Mouse (Mus musculus): ENCODE measurements around the gene Rere.
"Not testable (repeated sequence)": the region's sequence is repeated elsewhere in the genome, so short reads cannot be mapped to it uniquely, and the experiment has no call there.

Gene Rere

DNA sequence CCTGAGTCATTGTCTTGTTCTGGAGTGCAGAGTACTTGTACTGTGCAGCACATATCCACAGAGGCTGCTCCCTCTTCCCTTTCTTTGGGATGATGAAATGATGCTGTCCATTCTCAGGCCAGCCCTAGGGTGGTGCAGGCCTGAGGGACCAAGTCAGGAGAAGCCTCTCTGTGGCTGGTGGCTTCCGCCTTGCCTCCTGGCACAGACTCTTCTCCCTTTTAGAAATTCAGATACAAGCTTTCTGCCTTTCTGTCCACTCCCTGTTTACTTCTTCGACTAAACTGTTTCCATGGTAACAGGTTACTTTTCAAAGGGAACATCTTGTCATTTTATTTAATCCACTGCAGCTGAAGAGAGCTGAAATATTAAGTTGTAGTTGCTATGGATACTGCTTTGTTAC, 214.1 kb downstream of the Rere start:
- in situ Hi-C loops (cut with MboI): no loop called here

DNA sequence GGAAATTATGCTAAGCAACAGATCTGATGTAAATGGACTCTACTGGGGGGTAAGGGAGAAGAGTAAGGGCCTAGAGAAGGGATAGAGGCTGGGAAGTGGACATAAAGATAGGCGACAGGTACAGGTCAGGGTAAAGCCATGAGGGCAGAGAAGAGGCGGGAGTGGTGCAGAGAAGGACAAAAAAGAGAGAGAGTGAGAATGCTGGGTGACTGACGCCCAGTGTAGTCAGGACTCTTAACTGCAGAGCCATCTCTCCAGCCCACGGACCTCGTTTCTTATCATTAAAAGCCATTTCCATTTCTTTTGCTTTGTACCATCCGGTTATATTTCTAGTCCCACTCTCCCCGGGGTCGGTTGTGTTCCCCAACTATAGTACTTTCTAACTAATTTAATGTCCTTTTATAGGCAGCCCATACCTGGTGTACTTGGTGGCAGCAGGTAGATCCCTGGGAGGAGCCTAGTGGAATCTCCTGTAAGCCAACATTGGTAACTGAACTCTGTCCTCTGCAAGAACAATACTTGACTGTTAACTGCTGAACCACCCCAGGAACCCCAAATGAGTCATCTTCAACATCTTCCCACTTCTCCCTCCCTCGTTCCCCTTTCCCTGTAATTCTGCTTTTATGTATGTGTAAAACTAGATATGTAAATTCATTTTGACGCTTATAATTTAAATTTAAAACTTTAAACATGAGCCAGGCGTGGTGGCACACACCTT, 223.0 kb downstream of the Rere start:
- in situ Hi-C loops (cut with MboI): no loop called here

DNA sequence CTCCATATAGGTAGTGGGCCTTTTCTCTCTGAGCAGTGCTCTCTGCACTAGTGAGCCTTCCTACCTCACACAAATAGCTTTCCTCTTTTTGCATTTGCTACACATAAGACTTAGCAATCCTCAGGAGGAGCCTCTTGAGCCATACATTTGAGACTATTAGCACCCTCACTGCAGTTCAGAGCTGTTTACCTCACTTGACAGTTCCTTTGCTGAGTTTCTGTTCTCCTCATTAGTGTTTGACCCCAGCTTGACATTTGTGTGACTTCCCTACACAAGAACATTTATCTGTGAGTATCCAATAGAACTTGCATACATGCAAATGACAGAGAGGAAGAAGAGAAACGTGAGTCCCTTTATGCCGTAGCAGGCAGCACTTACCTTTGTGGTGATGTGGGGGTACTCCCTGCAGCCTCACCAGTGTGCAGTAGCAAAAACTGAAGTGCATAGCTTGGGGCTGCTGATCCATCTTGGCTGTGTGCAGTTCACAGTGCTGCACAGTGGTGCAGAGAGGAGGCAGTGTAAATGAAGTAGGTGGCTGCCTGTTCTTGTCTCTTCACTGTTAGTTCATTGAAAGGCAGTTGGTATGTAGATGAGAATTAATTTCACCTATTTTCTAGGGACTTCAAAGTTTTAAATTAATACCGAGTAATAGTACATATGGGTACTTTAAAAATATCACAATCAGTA, 227.7 kb downstream of the Rere start:
- in situ Hi-C loops (cut with MboI): no loop called here

DNA sequence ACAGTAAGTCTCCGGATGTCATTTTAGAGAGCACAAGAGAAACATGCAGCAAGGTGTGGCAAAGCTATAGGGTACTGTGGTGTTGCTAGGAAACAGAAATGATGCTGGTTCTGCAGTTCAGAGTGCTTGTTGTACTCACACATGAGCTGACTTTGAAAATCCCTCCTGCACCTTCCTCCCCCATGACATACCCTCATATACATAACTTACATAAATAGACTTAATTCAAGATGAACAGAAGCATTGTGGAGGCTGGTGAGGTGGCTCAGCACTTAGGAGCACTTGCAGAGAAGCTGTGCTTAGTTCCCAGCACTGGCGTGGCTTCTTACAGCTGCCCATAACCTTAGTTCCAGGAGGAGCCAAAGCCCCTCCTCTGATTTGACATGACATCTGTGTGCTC, 228.6 kb downstream of the Rere start:
- in situ Hi-C loops (cut with MboI): no loop called here

DNA sequence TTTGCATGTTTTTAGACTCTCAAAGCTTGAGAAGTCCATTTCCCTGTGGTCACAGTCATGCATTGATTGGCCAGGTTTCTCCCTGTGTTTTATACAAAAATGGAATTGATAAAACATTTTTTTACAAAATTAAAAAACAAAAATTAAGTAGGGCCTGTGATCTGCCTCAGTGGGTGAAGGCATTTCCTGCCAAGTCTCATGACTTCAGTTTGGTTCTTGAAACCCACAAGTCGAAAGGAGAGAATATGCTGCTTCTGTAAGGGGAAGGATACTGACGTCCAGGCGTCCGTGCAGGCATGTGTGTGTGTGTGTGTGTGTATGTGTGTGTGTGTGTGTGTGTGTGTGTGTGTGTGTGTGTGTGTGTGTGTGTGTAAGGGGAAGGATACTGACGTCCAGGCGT, 231.9 kb downstream of the Rere start:
- in situ Hi-C loops (cut with MboI): not testable (repeated sequence)

DNA sequence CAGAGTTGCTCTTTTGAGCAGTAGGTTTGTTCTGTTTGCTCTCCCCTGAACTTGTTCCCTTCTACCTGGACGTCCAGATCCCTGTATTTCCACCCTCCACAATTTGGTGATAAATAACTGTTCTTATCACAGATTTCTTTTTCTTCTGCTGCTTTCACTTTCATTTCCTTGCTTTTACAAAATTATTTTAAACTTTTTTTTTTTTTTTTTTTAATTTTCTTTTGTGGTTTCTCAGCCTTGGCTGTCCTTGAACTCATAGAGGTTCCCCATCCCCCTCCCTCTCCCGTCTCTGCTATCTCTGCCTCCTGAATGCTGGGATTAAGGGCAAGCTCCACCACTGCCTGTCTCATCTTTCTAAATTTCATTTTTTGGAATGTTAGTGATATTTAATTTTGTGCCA, 234.8 kb downstream of the Rere start:
- in situ Hi-C loops (cut with MboI): no loop called here

DNA sequence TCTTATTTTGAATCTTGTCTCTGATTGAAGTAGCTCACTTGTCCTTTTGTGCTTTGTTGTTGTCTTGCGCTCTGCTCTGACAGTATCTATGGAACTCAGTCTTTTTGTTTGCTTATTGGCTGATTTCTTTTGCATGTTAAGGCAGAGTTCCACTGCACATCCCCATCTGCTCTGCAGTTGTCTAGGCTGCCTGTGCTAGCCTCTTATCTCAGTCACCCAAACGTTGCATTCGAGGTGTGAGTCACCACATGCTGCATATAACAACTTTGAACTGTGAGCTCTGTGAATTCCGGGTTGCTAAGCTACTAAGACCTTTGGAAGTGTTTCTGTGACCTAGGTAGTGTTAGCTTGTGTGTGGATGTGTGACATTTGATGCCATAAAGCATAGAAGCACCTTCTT, 235.9 kb downstream of the Rere start:
- in situ Hi-C loops (cut with MboI): no loop called here

DNA sequence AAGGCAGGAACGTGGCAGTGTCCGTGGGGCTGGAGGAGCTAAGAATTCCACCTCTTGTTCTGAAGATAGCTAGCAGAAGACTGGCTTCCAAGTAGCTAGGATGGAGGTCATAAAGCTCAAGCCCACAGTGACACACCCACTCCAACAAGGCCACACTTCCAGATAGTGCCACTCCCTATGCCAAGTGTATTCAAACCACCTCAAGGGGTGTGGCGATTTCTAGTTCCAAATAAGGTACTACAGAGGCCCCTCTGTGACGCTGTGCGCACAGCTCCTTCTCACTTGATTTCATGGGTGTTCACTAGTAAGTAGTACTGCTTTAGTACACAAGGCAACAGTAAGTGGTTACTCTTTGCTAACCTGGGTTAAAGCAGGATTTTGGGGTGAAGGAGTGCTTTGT, 237.4 kb downstream of the Rere start:
- in situ Hi-C loops (cut with MboI): no loop called here

DNA sequence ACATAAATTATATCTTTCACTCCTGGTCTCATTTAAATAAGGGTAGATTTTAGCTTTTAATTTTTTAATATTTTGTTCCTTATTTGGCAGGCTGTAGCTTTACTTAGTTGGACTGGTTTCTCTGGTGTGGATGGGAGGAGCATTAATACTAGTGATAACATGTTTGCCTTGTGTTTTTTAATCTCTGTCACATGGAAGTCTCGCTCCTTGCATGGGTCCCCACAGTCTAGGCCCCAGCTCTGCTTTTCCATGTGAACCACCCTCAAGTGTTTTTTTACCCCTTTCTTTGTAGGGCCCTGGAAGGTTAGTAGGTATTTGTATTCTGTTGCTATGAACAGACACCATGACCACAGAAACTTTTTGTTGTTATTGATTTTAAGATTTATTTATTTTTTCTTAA, 238.6 kb downstream of the Rere start:
- in situ Hi-C loops (cut with MboI): no loop called here

DNA sequence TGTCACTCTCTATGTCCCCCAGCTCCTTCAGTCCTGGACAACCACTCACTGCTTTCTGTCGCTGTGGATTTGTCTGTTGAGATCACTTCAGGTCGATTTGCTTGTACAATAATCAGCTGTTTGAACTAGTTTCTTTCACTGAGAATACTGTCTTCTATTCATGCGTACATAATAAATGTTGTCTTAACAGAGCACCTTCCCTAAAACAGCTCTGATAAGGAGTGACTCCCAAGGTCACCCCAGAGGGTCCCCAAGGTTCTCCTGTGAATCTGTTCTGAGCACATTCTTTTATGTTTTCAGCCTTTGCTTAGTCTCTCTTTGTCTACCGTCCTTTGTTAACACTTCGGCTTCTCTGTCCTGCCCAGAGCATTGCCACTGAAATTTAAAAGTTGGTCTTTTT, 241.0 kb downstream of the Rere start:
- in situ Hi-C loops (cut with MboI): no loop called here

DNA sequence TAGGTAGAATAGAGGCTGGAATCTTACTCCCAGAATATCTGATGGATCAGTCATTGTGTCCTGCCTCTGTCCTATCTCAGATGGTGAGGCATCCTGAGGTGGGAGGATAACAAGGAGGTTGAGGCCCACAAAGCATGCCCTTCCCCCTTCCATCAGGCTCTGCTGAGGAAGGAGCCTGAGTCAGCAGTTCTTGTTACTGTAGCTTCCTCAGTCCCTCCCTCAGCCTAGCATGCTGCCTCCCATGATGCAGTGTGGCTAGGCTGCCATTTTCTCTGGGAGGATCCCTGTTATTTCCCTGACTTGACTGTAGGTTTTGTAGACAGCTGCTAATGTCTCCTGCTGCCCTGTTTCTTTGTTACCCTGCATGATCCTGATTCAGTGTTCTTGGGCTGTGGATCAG, 241.9 kb downstream of the Rere start:
- in situ Hi-C loops (cut with MboI): no loop called here

DNA sequence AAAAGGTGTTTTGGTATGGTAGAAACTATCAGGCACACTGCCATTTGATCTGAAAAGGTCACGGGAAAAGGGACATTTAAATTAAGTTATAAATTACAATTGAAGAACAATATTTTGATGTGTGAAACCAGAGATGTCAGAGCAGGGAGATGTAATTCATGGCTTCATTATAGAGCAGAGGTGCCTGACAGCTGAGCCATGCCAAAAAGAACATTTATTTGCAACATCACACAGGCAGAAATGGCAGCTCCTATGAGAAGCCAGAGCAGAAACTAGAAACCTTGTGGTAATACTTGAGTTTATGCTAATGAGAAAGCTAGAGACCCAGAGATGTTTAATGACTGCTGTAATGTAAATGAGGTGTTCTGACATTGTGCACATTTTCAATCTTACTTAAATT, 244.8 kb downstream of the Rere start:
- in situ Hi-C loops (cut with MboI): no loop called here

DNA sequence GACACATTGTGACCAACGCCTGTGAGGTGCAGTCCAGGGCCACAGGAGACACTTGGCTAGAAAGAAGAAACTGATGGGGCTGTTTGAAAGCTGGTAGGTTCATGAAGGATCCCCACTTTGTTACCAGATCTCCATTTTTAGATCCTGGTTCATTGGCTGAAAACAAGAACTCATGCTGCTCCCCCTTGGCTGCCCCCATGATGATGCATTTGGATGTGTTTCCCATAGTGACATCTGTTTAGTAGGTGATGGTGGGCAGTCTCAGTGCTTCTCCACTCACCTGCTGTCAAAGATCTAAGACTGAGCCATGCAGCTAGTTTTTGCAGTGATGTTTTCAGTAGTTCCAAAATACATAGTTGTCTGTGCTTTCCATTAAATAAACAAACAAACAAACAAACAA, 247.0 kb downstream of the Rere start:
- in situ Hi-C loops (cut with MboI): no loop called here

DNA sequence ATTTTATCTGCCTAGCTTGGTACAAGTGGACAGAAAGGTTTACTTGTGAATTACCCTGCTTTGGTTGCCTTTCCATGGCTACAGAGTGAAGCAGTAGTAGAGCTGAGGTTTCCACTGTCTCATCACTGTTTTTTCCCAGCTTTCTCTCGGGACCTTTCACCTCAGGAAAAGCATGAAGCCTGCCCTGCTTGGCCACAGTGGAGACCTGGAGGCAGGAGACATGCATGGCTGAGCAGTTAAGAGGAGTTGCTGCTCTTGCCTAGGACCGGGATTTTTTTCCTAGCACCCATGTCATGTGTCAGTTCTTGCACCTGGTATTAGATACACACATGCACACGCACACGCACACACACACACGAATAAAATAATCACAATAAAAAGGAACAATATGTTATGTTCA, 247.4 kb downstream of the Rere start:
- in situ Hi-C loops (cut with MboI): no loop called here

DNA sequence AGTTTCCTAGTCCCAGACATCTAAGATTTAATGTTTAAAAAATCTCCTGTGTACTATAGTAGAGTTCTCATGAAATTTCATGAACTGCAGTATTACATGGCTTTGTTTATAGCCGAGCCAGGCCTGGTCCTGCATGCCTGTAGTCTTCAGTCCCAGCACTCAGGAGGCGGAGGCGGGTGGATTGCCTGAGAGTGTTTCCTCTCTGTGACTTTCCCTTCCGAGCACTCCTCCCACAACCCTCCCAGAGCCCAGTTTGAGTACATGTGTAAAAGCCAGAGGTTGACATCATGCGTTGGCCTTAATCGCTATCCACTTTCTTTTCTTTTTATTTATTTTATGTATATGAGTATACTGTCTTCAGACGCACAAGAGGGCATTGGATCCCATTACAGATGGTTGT, 250.4 kb downstream of the Rere start:
- in situ Hi-C loops (cut with MboI): no loop called here

DNA sequence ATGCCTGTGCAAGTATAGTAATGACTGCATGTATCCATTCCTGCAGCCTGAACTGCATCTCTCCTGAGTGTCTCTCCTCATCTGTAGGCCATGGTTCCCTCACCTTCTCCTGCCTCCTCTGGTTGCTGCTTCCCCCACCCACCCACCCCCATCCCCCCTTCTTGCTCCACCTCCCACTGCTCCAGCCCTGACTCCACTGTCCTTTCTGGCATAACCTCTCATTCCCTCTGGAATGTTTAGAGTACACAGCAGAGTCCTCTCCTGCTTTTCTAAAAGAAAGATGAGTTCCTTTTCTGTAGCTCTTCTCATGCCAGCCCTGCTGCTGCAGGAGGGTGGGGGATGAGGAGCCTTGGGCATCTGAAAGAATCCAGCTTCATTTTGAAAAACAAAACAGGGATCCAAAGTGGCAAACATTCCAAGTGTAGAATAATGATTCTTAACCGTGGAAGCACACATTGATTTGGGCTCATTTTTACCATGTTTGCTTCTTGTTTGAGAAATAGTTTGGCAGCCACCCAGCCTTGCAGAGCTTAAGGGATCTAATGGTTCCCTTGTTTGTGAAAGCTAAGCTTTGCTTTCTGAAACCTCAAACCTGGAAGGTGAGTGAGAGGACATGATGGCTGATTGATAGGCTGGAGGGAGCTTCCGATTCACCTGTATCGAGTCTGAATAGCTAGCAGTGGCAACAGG, 255.5 kb downstream of the Rere start:
- in situ Hi-C loops (cut with MboI): no loop called here

DNA sequence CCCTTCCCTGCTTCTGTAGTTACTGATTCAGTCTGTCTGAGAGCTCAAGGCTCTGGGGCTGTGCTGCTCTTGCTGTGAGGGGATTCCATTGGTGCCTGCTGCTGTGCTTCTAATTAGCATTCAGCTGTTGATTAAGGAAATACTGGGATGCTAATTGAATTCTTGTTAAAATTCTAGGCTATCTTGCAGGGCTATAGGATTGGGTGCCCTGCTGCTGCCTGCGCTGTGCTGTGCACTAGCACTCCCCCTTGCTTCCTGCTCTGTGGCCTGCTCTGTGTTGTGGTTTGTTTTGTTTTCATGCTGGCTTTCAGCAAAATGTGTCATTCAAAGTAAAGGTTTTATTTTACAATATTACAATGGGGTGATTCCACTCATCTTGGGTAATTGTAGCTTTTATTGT, 258.4 kb downstream of the Rere start:
- in situ Hi-C loops (cut with MboI): no loop called here

DNA sequence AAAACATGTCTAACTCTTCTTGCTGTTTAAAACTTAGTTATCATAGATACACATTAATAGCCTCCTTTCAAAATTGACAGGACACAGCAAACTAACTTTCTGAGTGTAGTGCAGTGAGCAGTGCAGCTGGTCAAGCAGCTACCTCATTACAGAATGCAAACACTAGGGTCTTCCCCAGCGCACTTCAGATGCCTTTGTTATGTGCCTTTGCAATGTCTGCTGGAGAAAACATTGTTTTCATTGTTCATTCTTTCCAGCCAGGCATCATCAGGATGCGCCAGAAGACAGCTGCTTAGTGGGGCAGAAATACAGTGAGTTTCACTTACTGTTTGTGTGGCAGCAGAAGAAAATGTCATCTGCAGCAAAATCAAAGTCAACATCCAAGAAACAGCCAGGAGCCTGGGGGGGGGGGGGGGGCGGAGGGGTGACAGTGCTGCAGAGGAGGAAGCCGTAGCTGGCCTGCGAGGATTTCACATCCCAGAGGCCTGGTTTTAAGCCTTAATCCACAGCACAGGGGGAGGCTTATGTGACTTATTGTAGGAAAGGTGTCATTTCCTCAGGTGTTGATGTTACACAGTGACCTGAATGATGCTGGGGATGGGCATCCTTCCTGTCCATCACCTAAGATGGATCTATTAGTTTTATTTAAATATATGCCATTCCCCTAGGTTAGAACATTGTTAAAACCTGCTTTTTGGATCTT, 259.1 kb downstream of the Rere start:
- in situ Hi-C loops (cut with MboI): no loop called here

DNA sequence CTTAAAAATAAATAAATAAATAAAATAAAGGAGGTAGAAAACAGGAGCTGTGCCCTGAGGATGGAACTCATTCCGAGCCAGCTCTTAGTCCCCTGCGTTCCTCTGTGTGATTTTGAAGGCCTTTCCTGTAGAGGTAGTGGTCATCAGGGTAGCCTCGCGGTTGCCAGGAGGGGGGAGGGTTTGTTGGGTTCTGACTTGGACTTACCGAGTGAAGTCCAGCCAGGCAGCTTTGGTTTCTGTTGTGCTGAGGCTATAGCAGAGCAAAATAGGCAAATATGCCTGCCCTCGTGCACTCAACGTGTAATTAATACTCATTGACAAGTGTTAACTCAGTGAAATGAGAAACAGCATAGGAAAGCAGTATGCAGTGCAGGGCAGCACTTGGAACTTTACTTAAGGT, 262.8 kb downstream of the Rere start:
- in situ Hi-C loops (cut with MboI): no loop called here

DNA sequence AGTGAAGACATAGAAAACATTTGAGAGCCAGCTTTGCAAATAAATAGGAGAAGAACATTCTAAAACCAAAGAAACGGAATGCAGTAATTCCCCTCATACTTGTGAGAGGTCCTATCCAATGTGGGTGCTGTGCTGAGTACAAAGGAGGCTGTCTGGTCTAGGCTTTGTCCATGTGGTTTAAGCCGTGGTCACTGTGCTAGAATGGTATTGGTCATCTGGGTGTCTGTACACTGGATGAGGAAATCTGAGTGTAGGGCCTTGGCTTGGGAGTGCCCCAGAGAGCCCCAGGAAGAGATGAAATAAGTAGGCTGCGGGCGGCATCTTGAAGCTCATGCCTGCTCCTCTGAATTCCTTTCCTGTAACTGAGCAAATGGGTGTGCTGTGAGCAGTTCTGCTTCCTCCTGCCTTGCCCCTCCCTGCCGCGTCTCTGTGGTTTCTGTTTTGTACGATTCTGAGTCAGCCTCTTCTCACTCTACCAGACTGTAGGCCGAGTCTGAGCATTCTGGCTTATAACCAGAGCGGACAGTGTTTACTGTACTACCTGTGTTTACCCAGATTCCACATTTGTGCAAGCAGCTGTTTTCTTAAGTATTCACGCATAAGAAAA, 263.3 kb downstream of the Rere start:
- in situ Hi-C loops (cut with MboI): no loop called here

DNA sequence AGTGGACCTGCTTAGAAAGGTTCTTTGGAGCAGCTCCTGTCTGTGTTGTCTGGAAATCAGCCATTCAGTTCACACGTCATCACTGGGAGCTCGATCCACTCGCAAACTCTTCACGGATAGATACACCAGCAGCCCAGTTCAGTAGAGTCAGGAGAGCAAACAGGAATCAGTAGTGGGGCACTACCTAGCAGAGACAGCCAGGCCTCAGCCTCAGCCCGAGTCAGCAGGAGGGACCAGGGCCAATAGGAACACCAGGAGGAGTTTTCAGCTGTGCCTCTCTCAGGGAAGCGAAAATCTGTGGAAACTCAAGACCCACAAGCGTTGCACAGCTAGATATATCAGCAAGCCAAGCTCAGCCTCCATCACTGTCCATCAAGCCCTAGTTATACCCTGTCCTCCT, 264.3 kb downstream of the Rere start:
- in situ Hi-C loops (cut with MboI): no loop called here

DNA sequence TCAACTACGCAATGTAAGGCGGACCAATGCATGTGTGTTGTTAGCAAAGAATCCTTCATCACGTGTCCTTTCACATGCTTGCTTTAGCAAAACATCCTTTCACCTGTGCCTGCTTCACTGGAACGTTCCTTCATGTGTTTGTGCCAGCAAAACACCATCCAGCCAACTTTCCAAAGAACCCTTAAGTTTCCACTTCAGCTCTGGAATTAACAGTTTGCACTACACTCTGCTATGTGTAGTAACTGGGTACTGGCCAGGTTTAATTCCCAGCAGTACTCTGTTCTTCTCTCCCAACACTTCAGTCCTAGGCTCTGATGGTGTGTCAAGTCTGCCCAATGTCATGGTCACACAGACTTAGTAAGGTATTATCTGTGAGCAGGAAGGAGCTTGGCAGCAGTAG, 264.9 kb downstream of the Rere start:
- in situ Hi-C loops (cut with MboI): not testable (repeated sequence)
